Mouse (Mus musculus) heart, embryonic 15.5 days (tissue): ENCODE measurements around the gene Clba1. TPM values are rescaled to one million over a fixed set of nuclear protein-coding genes. Genes with fewer than 3 reads are reported as not detected.
A peak's percentile ranks its signal among the peaks of the same experiment; 100 is the strongest.

Source experiments
- ATAC-seq: fragments of 200-750 bp; cut with Nextera tagmentation; replicated peaks from 2 replicates; pipeline ENCODE4 v1.8.0; 2017; ENCODE audit warnings: low read depth, moderate TSS enrichment; ENCODE audit not compliant: insufficient number of reproducible peaks, insufficient read depth, low FRiP score
- H3K27ac ChIP-seq: fragments of 300-500 bp; sonication (generic); 2 replicates; pipeline ENCODE4 v1.5.1; 2015; ENCODE audit warnings: mild to moderate bottlenecking, inconsistent platforms
- H3K27me3 ChIP-seq: fragments of 300-500 bp; sonication (generic); 2 replicates; pipeline ENCODE4 v1.6.1; 2015; ENCODE audit warnings: inconsistent platforms
- H3K36me3 ChIP-seq: fragments of 300-500 bp; sonication (generic); 2 replicates; pipeline ENCODE4 v1.6.1; 2015; ENCODE audit warnings: mild to moderate bottlenecking, inconsistent platforms
- H3K4me1 ChIP-seq: fragments of 300-500 bp; sonication (generic); replicated peaks from 2 replicates; pipeline ENCODE4 v1.6.1; 2015; ENCODE audit warnings: inconsistent platforms
- H3K4me2 ChIP-seq: fragments of 300-500 bp; sonication (generic); 2 replicates; pipeline ENCODE4 v1.6.1; 2015; ENCODE audit warnings: inconsistent platforms, mild to moderate bottlenecking, moderate library complexity
- H3K4me3 ChIP-seq: fragments of 300-500 bp; sonication (generic); 2 replicates; pipeline ENCODE4 v1.5.1; 2015; ENCODE audit warnings: mild to moderate bottlenecking, inconsistent platforms
- H3K9ac ChIP-seq: fragments of 300-500 bp; sonication (generic); 2 replicates; pipeline ENCODE4 v1.6.1; 2015; ENCODE audit warnings: mild to moderate bottlenecking, inconsistent platforms
- H3K9me3 ChIP-seq: fragments of 300-500 bp; sonication (generic); replicated peaks from 2 replicates; pipeline ENCODE4 v1.6.1; 2016; ENCODE audit warnings: inconsistent platforms
- WGBS: fragments of 180-500 bp; shearing (Covaris S2); methylation state at CpG from one replicate; pipeline ENCODE4 v1.1.7; 2015; ENCODE audit warnings: mixed read lengths; 5-methylcytosine and 5-hydroxymethylcytosine counted together
- polyA plus RNA-seq: library from polyadenylated mRNA; unstranded; fragments of >200 nt; fragmentation: Nextera tagmentation; extraction: Ambion mirVana; gene quantifications from 2 replicates; pipeline ENCODE4 v1.2.1, GENCODE M21; 2015

The Clba1 gene
- polyA plus RNA-seq, 1 experiment from 2014 or later: 5.7 TPM

DNA sequence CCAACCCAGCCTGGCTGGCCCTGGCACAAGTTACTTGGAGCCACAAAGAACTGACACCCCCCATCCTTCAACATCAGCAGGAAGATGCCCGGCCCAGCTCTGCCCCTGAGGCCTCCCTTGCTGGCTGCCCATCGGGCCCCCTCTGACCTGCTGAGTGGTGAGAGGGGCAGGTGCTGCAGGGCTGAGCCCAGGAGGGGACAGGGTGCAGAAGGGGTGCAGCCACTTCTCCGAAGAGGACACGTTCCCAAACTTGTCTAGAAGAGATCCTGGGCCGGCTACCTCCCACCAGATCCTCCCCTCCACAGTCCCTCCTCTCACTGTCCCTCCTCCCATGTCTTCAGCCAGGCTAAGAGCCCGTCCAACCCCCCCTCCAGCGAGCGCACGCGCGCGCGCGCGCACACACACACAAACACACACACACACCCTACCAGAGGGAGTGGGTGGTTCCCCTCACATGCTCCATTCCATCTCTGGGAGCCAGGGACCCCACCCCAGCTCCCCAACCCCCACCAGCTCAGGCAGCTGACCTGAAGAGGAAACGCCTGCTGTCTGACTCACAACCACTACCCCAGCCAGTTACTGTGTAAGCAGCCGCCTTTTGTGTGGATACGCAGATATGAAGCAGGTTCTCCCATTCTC, 13.2 kb upstream of the Clba1 start:
- Histone ChIP-seq H3K36me3 (no peaks in the 10 kb centered on the region), H3K9ac (no peak overlapping the region), H3K4me1 (peaks cover 66% of the 10 kb centered on the region), H3K27ac (peak overlapping the region; percentile 84), H3K27me3 (peaks cover 8% of the 10 kb centered on the region), H3K4me3 (0 out of 2 replicates have a peak overlapping the region, but pooled peaks have one; percentile 1), H3K9me3 (no peaks in the 10 kb centered on the region), H3K4me2 (peak overlapping the region; percentile 31)
- peak; percentile 50 for ATAC-seq
- 45% methylated on average over 18 of the region's 18 CpGs for WGBS

DNA sequence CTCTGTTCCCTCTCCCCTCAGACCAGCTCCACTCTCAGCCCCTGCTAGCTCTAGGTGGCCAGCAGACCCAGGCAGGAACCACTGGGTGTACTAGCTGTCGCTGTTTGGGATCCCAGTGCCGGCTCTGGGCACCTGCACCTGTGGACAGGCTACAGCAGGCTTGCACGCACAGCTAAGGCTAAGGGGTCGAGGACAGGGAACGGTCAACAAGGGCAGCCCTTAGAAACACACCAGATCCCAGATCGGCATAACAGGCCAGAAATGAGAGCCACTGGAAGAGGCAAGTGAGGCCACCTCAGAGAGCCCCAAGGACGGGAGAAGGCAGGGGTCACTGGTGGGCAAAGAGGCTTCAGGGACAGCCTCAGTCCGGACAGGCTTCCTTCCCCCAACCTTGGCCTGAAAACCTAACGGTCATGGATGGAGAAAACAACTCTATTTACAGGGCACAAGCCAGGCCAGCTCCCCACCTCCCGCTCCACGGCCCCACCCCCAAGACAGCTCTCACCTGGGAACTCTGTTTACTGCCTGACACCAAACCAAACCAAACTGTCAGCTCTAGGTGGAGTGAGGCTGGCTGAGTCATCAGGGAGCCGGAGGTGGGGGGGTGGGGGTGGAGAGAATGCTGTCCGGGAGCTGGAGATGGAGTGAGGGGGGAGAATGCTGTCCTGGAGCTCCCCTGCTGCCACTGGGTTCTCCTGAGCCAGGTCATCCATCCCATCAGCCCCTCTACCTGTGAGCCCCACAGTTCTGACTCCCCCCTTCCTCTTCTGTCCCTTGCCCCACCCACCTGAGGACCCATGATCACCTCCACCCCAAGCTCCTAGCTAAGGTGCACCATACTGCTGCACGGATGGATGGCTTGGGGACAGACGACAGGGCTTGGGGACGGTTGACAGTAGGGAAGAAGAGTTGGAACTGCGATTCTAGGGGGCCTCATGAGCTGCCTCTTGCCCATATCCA, 11.9 kb upstream of the Clba1 start:
- no peak overlapping the region for H3K27ac ChIP-seq
- 0 out of 2 replicates have a peak overlapping the region, but pooled peaks have one; percentile 6 for H3K9ac ChIP-seq
- WGBS: 46% methylated on average over 17 of the region's 17 CpGs
- H3K27me3 ChIP-seq: peaks cover 20% of the 10 kb centered on the region
- H3K9me3 ChIP-seq: no peaks in the 10 kb centered on the region
- H3K4me1 ChIP-seq: peaks cover 72% of the 10 kb centered on the region
- H3K4me3 ChIP-seq: no peak overlapping the region
- H3K36me3 ChIP-seq: no peaks in the 10 kb centered on the region
- ATAC-seq: no peak
- no peak overlapping the region for H3K4me2 ChIP-seq

DNA sequence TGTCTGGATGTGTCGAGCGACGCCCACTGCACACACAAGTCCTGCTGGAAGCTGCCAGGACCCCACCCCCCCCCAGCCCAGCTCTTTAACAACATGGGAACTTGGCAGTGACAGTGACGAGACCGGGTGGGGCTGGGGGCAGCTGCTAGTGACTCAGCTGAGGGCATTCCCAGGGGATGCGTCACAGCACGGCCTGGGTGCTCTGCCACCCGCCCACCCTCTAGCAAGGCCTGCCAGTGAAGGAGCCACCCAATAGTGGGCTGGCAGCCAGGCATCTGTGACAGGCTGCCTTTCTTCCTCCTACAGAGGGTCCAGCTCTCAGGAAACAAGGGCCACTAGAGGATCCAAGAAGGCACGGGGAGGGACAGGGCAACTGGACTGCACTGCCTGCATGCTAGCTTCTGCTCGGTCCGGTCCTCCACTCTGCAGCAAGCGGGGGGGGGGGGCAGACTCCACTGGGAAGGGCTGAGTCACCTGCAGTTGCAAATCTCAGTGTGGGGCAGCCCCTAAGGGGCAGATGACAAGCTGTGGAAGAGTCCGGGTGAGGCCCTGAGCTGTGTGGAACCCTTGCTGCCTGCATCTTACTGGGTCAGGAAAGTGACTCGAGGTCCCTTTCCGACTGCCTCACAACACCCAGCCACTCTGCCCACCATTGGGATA, 10.9 kb upstream of the Clba1 start:
- no peak overlapping the region for H3K27ac ChIP-seq
- peaks cover 79% of the 10 kb centered on the region for H3K4me1 ChIP-seq
- peaks cover 28% of the 10 kb centered on the region for H3K27me3 ChIP-seq
- no peaks in the 10 kb centered on the region for H3K9me3 ChIP-seq
- ATAC-seq: no peak
- H3K9ac ChIP-seq: no peak overlapping the region
- no peaks in the 10 kb centered on the region for H3K36me3 ChIP-seq
- 36% methylated on average over 15 of the region's 15 CpGs for WGBS
- no peak overlapping the region for H3K4me3 ChIP-seq
- H3K4me2 ChIP-seq: no peak overlapping the region

DNA sequence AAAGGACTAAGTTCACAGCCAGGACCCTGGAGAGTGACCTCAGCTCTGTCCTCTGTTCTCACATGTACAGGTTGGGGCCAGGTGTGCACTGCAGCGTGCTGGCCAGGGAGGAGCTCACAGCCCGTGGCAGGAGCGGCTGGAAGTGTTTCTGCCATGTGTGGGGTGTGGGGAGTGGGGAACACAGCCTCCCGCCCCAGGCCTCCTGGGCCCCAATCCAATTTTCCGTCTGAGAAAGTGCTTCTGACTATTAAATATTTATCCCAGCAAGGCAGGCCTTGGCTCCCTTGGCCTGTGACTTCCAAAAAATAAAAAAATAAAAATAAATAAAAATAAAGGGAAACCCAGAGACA, 10.4 kb upstream of the Clba1 start:
- H3K4me3 ChIP-seq: no peak overlapping the region
- no peak overlapping the region for H3K9ac ChIP-seq
- H3K9me3 ChIP-seq: no peaks in the 10 kb centered on the region
- ATAC-seq: no peak
- no peak overlapping the region for H3K27ac ChIP-seq
- no peaks in the 10 kb centered on the region for H3K36me3 ChIP-seq
- peaks cover 33% of the 10 kb centered on the region for H3K27me3 ChIP-seq
- no peak overlapping the region for H3K4me2 ChIP-seq
- WGBS: 35% methylated on average over 5 of the region's 5 CpGs
- peaks cover 80% of the 10 kb centered on the region for H3K4me1 ChIP-seq

DNA sequence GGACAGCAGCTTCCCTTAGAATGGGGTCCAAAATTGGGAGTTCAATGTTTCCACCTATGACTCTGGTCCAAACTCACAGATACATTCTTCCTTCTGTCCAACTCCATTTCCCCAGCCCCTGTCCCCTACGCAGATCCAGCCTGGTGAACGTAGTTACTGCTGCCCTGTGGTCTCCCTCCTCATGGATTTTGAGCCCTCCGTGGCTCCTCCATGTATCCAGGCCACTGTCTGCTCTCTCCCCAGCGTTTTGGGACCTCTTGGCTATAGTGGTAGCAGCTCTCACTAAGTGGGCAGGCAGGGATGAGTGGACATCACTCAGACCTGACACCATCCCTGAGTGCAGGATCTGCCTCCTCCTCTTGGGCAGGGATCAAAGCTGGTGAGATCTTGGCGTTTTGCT, 10.0 kb upstream of the Clba1 start:
- no peak overlapping the region for H3K4me2 ChIP-seq
- no peak overlapping the region for H3K9ac ChIP-seq
- no peak overlapping the region for H3K4me3 ChIP-seq
- no peak overlapping the region for H3K27ac ChIP-seq
- 68% methylated on average over 5 of the region's 5 CpGs for WGBS
- H3K27me3 ChIP-seq: peaks cover 34% of the 10 kb centered on the region
- peaks cover 78% of the 10 kb centered on the region for H3K4me1 ChIP-seq
- H3K9me3 ChIP-seq: no peaks in the 10 kb centered on the region
- H3K36me3 ChIP-seq: no peaks in the 10 kb centered on the region
- ATAC-seq: no peak

DNA sequence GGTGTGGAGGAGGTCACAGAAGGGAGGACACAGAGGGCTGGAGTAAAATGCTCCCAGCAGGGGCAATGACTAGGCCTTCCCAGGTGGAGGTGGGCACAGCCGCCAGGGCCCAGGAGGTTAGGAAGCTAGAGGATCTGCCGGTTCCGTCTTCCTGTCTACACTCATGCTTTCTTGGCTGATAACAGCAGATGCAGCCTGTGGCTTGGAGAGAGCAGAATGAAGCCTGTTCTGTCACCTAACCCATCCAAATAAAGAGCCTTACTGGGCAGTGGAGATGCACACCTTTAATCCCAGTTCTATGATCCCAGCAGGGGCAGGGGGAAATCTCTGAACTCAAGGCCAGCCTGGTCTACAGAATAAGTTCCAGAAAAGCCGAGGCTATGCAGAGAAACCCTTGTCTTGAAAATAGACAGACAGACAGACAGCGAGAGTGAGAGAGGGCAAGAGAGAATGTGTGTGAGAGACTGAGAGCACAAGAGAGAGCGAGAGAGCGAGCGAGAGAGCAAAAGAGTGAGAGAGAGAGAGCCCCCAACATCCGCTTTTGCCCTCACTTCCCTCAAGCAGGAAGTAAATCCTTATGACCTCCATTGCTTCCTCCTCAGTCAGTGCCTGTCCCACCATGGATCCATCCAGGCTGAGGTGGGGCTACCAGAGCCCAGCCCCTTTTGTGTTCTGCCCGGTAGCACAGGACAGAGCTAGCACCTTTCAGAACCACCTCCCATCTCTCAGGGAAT, 9.3 kb upstream of the Clba1 start:
- no peaks in the 10 kb centered on the region for H3K9me3 ChIP-seq
- peaks cover 34% of the 10 kb centered on the region for H3K27me3 ChIP-seq
- H3K9ac ChIP-seq: no peak overlapping the region
- WGBS: 76% methylated on average over 10 of the region's 10 CpGs
- no peaks in the 10 kb centered on the region for H3K36me3 ChIP-seq
- no peak overlapping the region for H3K4me3 ChIP-seq
- H3K4me2 ChIP-seq: no peak overlapping the region
- H3K27ac ChIP-seq: no peak overlapping the region
- no peak for ATAC-seq
- H3K4me1 ChIP-seq: peaks cover 78% of the 10 kb centered on the region

DNA sequence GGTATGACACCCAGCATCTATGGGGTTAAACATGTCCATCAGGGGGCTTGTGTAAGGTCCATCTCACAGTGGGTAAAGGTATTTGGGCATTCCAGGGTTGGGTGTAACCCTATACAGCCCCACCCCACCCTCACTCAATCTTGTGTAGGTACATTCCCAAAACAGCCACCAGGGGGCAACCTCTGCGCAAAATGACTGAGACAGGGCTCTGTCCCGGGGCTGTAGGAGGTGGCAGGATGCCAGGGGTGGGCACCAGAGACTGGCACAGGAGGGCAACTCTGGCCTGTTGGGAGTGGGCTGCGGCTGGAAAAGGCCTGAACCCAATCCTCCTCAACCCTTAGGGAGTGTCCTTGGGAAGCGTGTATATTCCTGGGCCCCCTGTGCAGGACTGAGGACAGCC, 8.3 kb upstream of the Clba1 start:
- Histone ChIP-seq H3K36me3 (no peaks in the 10 kb centered on the region), H3K4me3 (no peak overlapping the region), H3K27ac (no peak overlapping the region), H3K4me1 (peaks cover 69% of the 10 kb centered on the region), H3K9ac (no peak overlapping the region), H3K4me2 (no peak overlapping the region), H3K9me3 (no peaks in the 10 kb centered on the region), H3K27me3 (peaks cover 34% of the 10 kb centered on the region)
- 10% methylated on average over 4 of the region's 4 CpGs for WGBS
- ATAC-seq: no peak

DNA sequence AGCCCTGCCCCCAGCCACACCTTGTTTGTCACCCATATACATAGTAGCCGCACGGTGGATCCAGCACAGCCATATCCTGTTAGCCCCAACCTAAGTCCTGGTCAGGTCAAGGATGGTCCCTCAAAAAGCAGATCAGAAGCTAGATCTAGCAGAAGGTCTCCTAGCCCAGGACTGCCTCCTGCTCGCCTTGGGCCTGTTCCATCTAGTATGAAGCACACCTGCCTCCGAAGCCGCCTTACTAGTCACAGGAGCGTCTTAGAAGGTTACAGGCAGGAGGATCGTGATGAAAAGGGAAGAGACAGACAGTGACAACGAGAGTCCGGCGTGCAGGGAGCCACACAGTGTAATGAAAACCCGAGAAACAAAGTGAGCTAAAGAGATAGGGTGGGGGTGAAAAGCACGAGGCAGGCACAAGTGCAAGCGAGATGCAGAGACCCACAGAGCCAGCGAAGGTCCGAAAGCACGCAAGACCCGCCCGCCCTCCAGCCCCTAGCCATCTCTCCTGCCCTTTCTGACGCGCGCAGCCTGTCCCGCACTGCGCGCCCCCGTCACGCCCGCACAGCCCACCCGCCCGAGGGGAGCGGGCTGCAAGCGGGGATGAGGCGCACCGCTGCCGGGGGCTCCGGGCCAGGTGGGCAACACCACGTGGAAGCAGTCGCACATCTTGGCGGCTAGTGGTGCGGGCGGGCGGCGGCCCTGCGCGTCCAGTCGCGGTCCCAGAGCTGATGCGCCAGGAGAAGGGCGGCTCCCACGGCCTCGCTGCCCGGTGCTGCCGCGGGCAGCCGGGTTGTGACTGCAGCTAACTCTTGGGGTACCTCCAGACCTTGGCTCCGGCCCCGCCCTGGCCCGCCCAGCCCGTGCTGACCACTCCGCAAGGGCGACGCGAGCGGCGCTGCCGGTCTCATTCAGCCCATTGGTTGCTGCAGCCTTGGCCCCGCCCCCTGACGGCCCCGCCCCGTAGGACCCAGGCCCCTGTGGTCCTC, 6.6 kb upstream of the Clba1 start, which contains the start of gene Ahnak2:
Ahnak2 (minus strand) TSS at position 794 of the 983 bp plus-strand sequence.
- no peaks in the 10 kb centered on the region for H3K9me3 ChIP-seq
- no peak for ATAC-seq
- no peak within 1 kb of the TSS for H3K27ac ChIP-seq
- H3K27me3 ChIP-seq: peaks cover 38% of the 10 kb centered on the region
- peak within 1 kb of the TSS; percentile 52 for H3K9ac ChIP-seq
- no peaks in the 10 kb centered on the region for H3K36me3 ChIP-seq
- 5% methylated on average over 61 of the region's 69 CpGs for WGBS
- H3K4me3 ChIP-seq: peak within 1 kb of the TSS; percentile 57
- H3K4me2 ChIP-seq: peak within 1 kb of the TSS; percentile 100
- H3K4me1 ChIP-seq: peaks cover 54% of the 10 kb centered on the region

DNA sequence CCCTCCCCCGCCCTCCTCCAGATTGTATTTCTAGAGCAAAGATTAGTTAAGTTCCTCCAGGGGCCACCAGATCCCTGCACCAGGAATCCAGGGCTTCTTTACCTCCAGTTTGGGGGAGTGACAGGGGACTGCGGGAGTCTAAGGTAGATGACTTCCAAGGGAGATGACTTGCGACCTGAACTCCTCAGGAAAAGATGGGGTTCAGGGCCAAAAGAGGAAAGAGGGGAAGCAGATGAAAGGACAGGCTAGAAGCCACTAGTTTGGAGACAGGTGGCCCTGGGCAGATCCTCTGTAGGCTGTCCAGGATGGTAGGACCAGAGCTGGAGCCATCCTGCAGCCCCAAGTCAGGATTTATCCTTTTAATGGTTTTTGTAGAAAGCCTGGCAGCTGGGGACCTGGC, 5.8 kb upstream of the Clba1 start:
- peaks cover 35% of the 10 kb centered on the region for H3K27me3 ChIP-seq
- peaks cover 47% of the 10 kb centered on the region for H3K4me1 ChIP-seq
- 29% methylated on average over 3 of the region's 3 CpGs for WGBS
- H3K36me3 ChIP-seq: no peaks in the 10 kb centered on the region
- ATAC-seq: no peak
- H3K27ac ChIP-seq: no peak overlapping the region
- no peaks in the 10 kb centered on the region for H3K9me3 ChIP-seq
- H3K4me2 ChIP-seq: peak overlapping the region; percentile 100
- no peak overlapping the region for H3K9ac ChIP-seq
- no peak overlapping the region for H3K4me3 ChIP-seq

DNA sequence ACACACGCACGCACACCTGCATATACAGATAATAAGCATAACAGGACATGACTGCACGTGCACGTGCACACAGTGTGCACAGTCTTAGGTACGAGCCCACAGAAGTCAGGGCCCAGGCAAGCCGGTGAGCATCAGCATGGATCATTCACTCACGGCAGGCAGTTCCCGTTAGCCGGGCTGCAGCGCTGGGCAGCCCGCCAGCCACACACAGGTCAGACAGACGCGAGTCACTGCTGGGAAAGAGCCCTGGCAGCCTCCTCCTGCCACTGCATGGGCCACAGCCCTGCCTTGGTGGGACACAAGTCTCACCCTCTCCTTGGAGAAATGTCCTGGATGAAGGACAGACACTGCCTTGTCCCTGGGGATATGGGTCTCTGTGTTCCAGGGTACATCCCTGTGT, 4.7 kb upstream of the Clba1 start:
- Histone ChIP-seq H3K4me3 (no peak overlapping the region), H3K4me2 (no peak overlapping the region), H3K36me3 (no peaks in the 10 kb centered on the region), H3K27ac (no peak overlapping the region), H3K9ac (no peak overlapping the region), H3K27me3 (peaks cover 32% of the 10 kb centered on the region), H3K4me1 (peaks cover 42% of the 10 kb centered on the region), H3K9me3 (no peaks in the 10 kb centered on the region)
- 37% methylated on average over 13 of the region's 13 CpGs for WGBS
- ATAC-seq: no peak
